Mouse (Mus musculus) hindbrain, embryonic 13.5 days (tissue): ENCODE results near the gene Epb41l5. TPM values are rescaled to one million over a fixed set of nuclear protein-coding genes. Genes with fewer than 3 reads are reported as not detected.

Experiments
- ATAC-seq: fragments of 200-750 bp; cut with Nextera tagmentation; 2 replicates; pipeline ENCODE4 v1.8.0; 2017; ENCODE audit warnings: moderate TSS enrichment; ENCODE audit not compliant: low FRiP score
- H3K27ac ChIP-seq: fragments of 300-500 bp; sonication (generic); 2 replicates; pipeline ENCODE4 v1.5.1; 2015; ENCODE audit warnings: inconsistent platforms, mild to moderate bottlenecking, moderate library complexity
- H3K27me3 ChIP-seq: fragments of 300-500 bp; sonication (generic); 2 replicates; pipeline ENCODE4 v1.6.1; 2015; ENCODE audit warnings: mild to moderate bottlenecking, inconsistent platforms
- H3K36me3 ChIP-seq: fragments of 300-500 bp; sonication (generic); 2 replicates; pipeline ENCODE4 v1.6.1; 2015; ENCODE audit warnings: mild to moderate bottlenecking, inconsistent platforms
- H3K4me1 ChIP-seq: fragments of 300-500 bp; sonication (generic); replicated peaks from 2 replicates; pipeline ENCODE4 v1.6.1; 2015; ENCODE audit warnings: inconsistent platforms
- H3K4me2 ChIP-seq: fragments of 300-500 bp; sonication (generic); 2 replicates; pipeline ENCODE4 v1.6.1; 2015; ENCODE audit warnings: inconsistent platforms, mild to moderate bottlenecking, moderate library complexity
- H3K4me3 ChIP-seq: fragments of 300-500 bp; sonication (generic); 2 replicates; pipeline ENCODE4 v1.5.1; 2015; ENCODE audit warnings: mild to moderate bottlenecking, inconsistent platforms
- H3K9ac ChIP-seq: fragments of 300-500 bp; sonication (generic); 2 replicates; pipeline ENCODE4 v1.6.1; 2015; ENCODE audit warnings: mild to moderate bottlenecking, inconsistent platforms
- H3K9me3 ChIP-seq: fragments of 300-500 bp; sonication (generic); 2 replicates; pipeline ENCODE4 v1.6.1; 2016; ENCODE audit warnings: inconsistent platforms
- WGBS: fragments of 180-500 bp; shearing (Covaris S2); methylation state at CpG from one replicate; pipeline ENCODE4 v1.1.7; 2015; 5-methylcytosine and 5-hydroxymethylcytosine counted together
- polyA plus RNA-seq: library from polyadenylated mRNA; unstranded; fragments of >200 nt; fragmentation: Nextera tagmentation; extraction: Ambion mirVana; gene quantifications from 2 replicates; pipeline ENCODE4 v1.2.1, GENCODE M21; 2015

Epb41l5 gene
- polyA plus RNA-seq, 1 experiment from 2014 or later = 18.5 TPM

- Histone ChIP-seq H3K4me2 (no peak overlapping the region), H3K4me3 (no peak overlapping the region), H3K9me3 (no peaks in the 10 kb centered on the region), H3K4me1 (no peaks in the 10 kb centered on the region), H3K9ac (no peak overlapping the region), H3K27me3 (no peaks in the 10 kb centered on the region), H3K36me3 (no peaks in the 10 kb centered on the region; the same call in 1 of the 2 replicates), H3K27ac (no peak overlapping the region)
- 91% methylated on average over 2 of the region's 2 CpGs for WGBS
- ATAC-seq = no peak
These were observed 63.8 kb downstream of the Epb41l5 start for GRCm38 (mm10) chr1:119584974-119585373.

- no peaks in the 10 kb centered on the region for H3K9me3 ChIP-seq
- no peak overlapping the region for H3K4me3 ChIP-seq
- H3K27me3 ChIP-seq = no peaks in the 10 kb centered on the region
- H3K9ac ChIP-seq = no peak overlapping the region
- no peaks in the 10 kb centered on the region for H3K4me1 ChIP-seq
- no peak overlapping the region for H3K4me2 ChIP-seq
- H3K27ac ChIP-seq = no peak overlapping the region
- ATAC-seq = no peak
- WGBS = 74% methylated on average over 1 of the region's 1 CpGs
- peaks cover 32% of the 10 kb centered on the region for H3K36me3 ChIP-seq
These were observed 78.7 kb downstream of the Epb41l5 start for GRCm38 (mm10) chr1:119570134-119570533.

GRCm38 (mm10) chr1:119565531-119565930 lies 83.3 kb downstream of the Epb41l5 start:
- no peak overlapping the region for H3K4me2 ChIP-seq
- H3K4me1 ChIP-seq = no peaks in the 10 kb centered on the region
- H3K27me3 ChIP-seq = no peaks in the 10 kb centered on the region
- H3K9ac ChIP-seq = no peak overlapping the region
- H3K27ac ChIP-seq = no peak overlapping the region
- ATAC-seq = no peak
- peaks cover 5% of the 10 kb centered on the region; the same call in 1 of the 2 replicates for H3K9me3 ChIP-seq
- no peak overlapping the region for H3K4me3 ChIP-seq
- 98% methylated on average over 4 of the region's 4 CpGs for WGBS
- H3K36me3 ChIP-seq = peaks cover 39% of the 10 kb centered on the region

GRCm38 (mm10) chr1:119557641-119558395 lies 91.0 kb downstream of the Epb41l5 start:
- H3K27ac ChIP-seq = no peak overlapping the region
- H3K4me1 ChIP-seq = no peaks in the 10 kb centered on the region

GRCm38 (mm10) chr1:119555651-119556050 lies 93.1 kb downstream of the Epb41l5 start:
- WGBS = 85% methylated on average over 5 of the region's 5 CpGs
- no peaks in the 10 kb centered on the region for H3K27me3 ChIP-seq
- peaks cover 12% of the 10 kb centered on the region for H3K36me3 ChIP-seq
- ATAC-seq = no peak
- H3K4me2 ChIP-seq = no peak overlapping the region
- H3K4me3 ChIP-seq = no peak overlapping the region
- H3K27ac ChIP-seq = no peak overlapping the region
- no peak overlapping the region for H3K9ac ChIP-seq
- no peaks in the 10 kb centered on the region for H3K4me1 ChIP-seq
- no peaks in the 10 kb centered on the region for H3K9me3 ChIP-seq

More at GRCm38 (mm10) chr1:119557641-119558395, 91.0 kb downstream of the Epb41l5 start:
- H3K4me2 ChIP-seq = no peak overlapping the region
- peaks cover 27% of the 10 kb centered on the region for H3K36me3 ChIP-seq
- H3K9ac ChIP-seq = no peak overlapping the region
- 91% methylated on average over 4 of the region's 4 CpGs for WGBS
- no peak overlapping the region for H3K4me3 ChIP-seq
- no peak for ATAC-seq
- H3K9me3 ChIP-seq = peaks cover 5% of the 10 kb centered on the region; the same call in 1 of the 2 replicates
- H3K27me3 ChIP-seq = no peaks in the 10 kb centered on the region

GRCm38 (mm10) chr1:119551651-119552050 lies 97.1 kb downstream of the Epb41l5 start:
- no peak overlapping the region for H3K4me3 ChIP-seq
- no peaks in the 10 kb centered on the region for H3K4me1 ChIP-seq
- 100% methylated on average over 1 of the region's 1 CpGs for WGBS
- no peak overlapping the region for H3K27ac ChIP-seq
- H3K4me2 ChIP-seq = no peak overlapping the region
- peaks cover 17% of the 10 kb centered on the region for H3K36me3 ChIP-seq
- no peaks in the 10 kb centered on the region for H3K9me3 ChIP-seq
- ATAC-seq = no peak
- no peak overlapping the region for H3K9ac ChIP-seq
- no peaks in the 10 kb centered on the region for H3K27me3 ChIP-seq

GRCm38 (mm10) chr1:119550064-119550463 lies 98.7 kb downstream of the Epb41l5 start:
- WGBS = 94% methylated on average over 2 of the region's 2 CpGs
- H3K4me3 ChIP-seq = no peak overlapping the region
- no peak overlapping the region for H3K9ac ChIP-seq
- H3K36me3 ChIP-seq = peaks cover 25% of the 10 kb centered on the region
- ATAC-seq = no peak
- no peaks in the 10 kb centered on the region for H3K9me3 ChIP-seq
- no peak overlapping the region for H3K27ac ChIP-seq
- H3K4me2 ChIP-seq = no peak overlapping the region
- no peaks in the 10 kb centered on the region for H3K27me3 ChIP-seq
- no peaks in the 10 kb centered on the region for H3K4me1 ChIP-seq

- no peaks in the 10 kb centered on the region for H3K4me1 ChIP-seq
- H3K9me3 ChIP-seq = no peaks in the 10 kb centered on the region
- 93% methylated on average over 7 of the region's 7 CpGs for WGBS
- H3K27me3 ChIP-seq = no peaks in the 10 kb centered on the region
- H3K4me3 ChIP-seq = no peak overlapping the region
- no peak overlapping the region for H3K4me2 ChIP-seq
- H3K36me3 ChIP-seq = peaks cover 23% of the 10 kb centered on the region
- H3K27ac ChIP-seq = no peak overlapping the region
- H3K9ac ChIP-seq = no peak overlapping the region
- ATAC-seq = no peak
These were observed 99.5 kb downstream of the Epb41l5 start for GRCm38 (mm10) chr1:119549327-119549689.

GRCm38 (mm10) chr1:119548668-119549326 lies 100.0 kb downstream of the Epb41l5 start:
- ATAC-seq = peak; percentile 75; the same call in 1 of the 2 replicates
- 73% methylated on average over 7 of the region's 7 CpGs for WGBS
- Histone ChIP-seq H3K9ac (no peak overlapping the region), H3K9me3 (no peaks in the 10 kb centered on the region), H3K36me3 (peaks cover 24% of the 10 kb centered on the region), H3K27ac (no peak overlapping the region), H3K4me2 (no peak overlapping the region), H3K4me1 (no peaks in the 10 kb centered on the region), H3K27me3 (no peaks in the 10 kb centered on the region), H3K4me3 (no peak overlapping the region)

GRCm38 (mm10) chr1:119546490-119546889 lies 102.3 kb downstream of the Epb41l5 start:
- 98% methylated on average over 3 of the region's 3 CpGs for WGBS
- no peak for ATAC-seq
- H3K9me3 ChIP-seq = no peaks in the 10 kb centered on the region

GRCm38 (mm10) chr1:119545671-119546070 lies 103.1 kb downstream of the Epb41l5 start:
- Histone ChIP-seq H3K9me3 (no peaks in the 10 kb centered on the region), H3K4me2 (no peak overlapping the region), H3K4me1 (no peaks in the 10 kb centered on the region), H3K27me3 (no peaks in the 10 kb centered on the region), H3K27ac (no peak overlapping the region), H3K36me3 (peaks cover 24% of the 10 kb centered on the region), H3K4me3 (no peak overlapping the region), H3K9ac (no peak overlapping the region)
- 96% methylated on average over 4 of the region's 4 CpGs for WGBS
- no peak for ATAC-seq

More at GRCm38 (mm10) chr1:119546490-119546889, 102.3 kb downstream of the Epb41l5 start:
- Histone ChIP-seq H3K9ac (no peak overlapping the region), H3K4me2 (no peak overlapping the region), H3K27ac (no peak overlapping the region), H3K36me3 (peaks cover 24% of the 10 kb centered on the region), H3K27me3 (no peaks in the 10 kb centered on the region), H3K4me3 (no peak overlapping the region), H3K4me1 (no peaks in the 10 kb centered on the region)

- Histone ChIP-seq H3K36me3 (peaks cover 24% of the 10 kb centered on the region), H3K4me2 (no peak overlapping the region), H3K4me3 (no peak overlapping the region), H3K9ac (no peak overlapping the region), H3K27me3 (no peaks in the 10 kb centered on the region), H3K4me1 (no peaks in the 10 kb centered on the region), H3K27ac (no peak overlapping the region), H3K9me3 (no peaks in the 10 kb centered on the region)
- 96% methylated on average over 2 of the region's 2 CpGs for WGBS
- ATAC-seq = no peak
These were observed 103.6 kb downstream of the Epb41l5 start for GRCm38 (mm10) chr1:119545164-119545563.
